Mouse (Mus musculus) MEL (cell line): Measurements from ENCODE around the gene Cd151.

Source experiments
- JUND ChIP-seq: IDR thresholded peaks from 2 replicates; pipeline ENCODE4 v1.6.1; 2011; ENCODE audit warnings: low read depth, mild to moderate bottlenecking, improper control_type of control experiment, low read length
- NRF1 ChIP-seq: IDR thresholded peaks from 2 replicates; pipeline ENCODE4 v1.6.1; 2014; ENCODE audit warnings: low read depth, mild to moderate bottlenecking, inconsistent platforms, low read length, improper control_type of control experiment, moderate library complexity; ENCODE audit not compliant: poor library complexity, insufficient read depth, severe bottlenecking
- USF1 ChIP-seq: IDR thresholded peaks from 2 replicates; pipeline ENCODE4 v1.6.1; 2014; ENCODE audit warnings: low read depth, mild to moderate bottlenecking, inconsistent platforms, low read length, improper control_type of control experiment, moderate library complexity

DNA sequence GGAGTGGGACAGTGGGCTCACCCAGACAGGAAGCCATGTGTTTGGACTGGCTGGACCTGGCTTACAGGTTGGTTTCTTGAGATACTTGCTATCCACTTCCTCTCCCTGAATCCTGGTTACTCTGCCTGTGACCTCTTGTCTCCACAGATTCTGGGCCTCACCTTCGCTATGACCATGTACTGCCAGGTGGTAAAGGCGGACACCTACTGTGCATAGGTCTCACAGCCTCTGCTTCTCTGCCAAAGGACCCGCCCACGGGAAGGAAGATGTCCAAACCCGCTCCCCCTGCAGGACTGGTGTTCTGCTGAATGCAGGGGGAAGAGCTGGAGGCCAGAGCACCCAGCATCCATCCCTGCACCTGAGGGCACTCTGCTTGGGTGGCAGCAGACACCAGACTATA is 25.5 kb downstream of the Cd151 start:
- TF ChIP-seq USF1 (no peak), JUND (no peak), NRF1 (no peak)
